Mouse (Mus musculus) heart, postnatal 0 days (tissue): Measurements from ENCODE around the gene Lrig2. TPM values are rescaled to one million over a fixed set of nuclear protein-coding genes. Genes with fewer than 3 reads are reported as not detected.

ENCODE experiments used
- ATAC-seq: fragments of 200-750 bp; cut with Nextera tagmentation; 2 replicates; pipeline ENCODE4 v1.8.0; 2017; ENCODE audit warnings: low read depth, moderate number of reproducible peaks, moderate library complexity; ENCODE audit not compliant: insufficient read depth
- DNase-seq: peaks from one replicate; pipeline ENCODE4 v3.0.0-alpha.2; 2016; ENCODE audit warnings: low spot score
- H3K27ac ChIP-seq: fragments of 300-500 bp; sonication (generic); 2 replicates; pipeline ENCODE4 v1.5.1; 2014; ENCODE audit warnings: low read depth, mild to moderate bottlenecking
- H3K27me3 ChIP-seq: fragments of 300-500 bp; sonication (generic); 2 replicates; pipeline ENCODE4 v1.6.1; 2014; ENCODE audit warnings: low read length, mixed read lengths; ENCODE audit not compliant: control insufficient read depth, insufficient read depth
- H3K36me3 ChIP-seq: fragments of 300-500 bp; sonication (generic); replicated peaks from 2 replicates; pipeline ENCODE4 v1.6.1; 2014; ENCODE audit warnings: low read length, mixed read lengths; ENCODE audit not compliant: control insufficient read depth, insufficient read depth
- H3K4me1 ChIP-seq: fragments of 300-500 bp; sonication (generic); 2 replicates; pipeline ENCODE4 v1.6.1; 2014; ENCODE audit warnings: antibody characterized with exemption; ENCODE audit not compliant: control insufficient read depth, insufficient read depth
- H3K4me2 ChIP-seq: fragments of 300-500 bp; sonication (generic); 2 replicates; pipeline ENCODE4 v1.6.1; 2014; ENCODE audit warnings: low read depth, mild to moderate bottlenecking, low read length, moderate library complexity
- H3K4me3 ChIP-seq: fragments of 300-500 bp; sonication (generic); 2 replicates; pipeline ENCODE4 v1.5.1; 2014; ENCODE audit warnings: low read depth, low read length
- H3K9ac ChIP-seq: fragments of 300-500 bp; sonication (generic); replicated peaks from 2 replicates; pipeline ENCODE4 v1.6.1; 2014; ENCODE audit warnings: low read depth, low read length, mixed read lengths
- H3K9me3 ChIP-seq: fragments of 300-500 bp; sonication (generic); replicated peaks from 2 replicates; pipeline ENCODE4 v1.6.1; 2016; ENCODE audit warnings: low read length; ENCODE audit not compliant: control insufficient read depth
- CTCF ChIP-seq: IDR thresholded peaks from 2 replicates; pipeline ENCODE4 v1.5.1; 2016; ENCODE audit warnings: antibody characterized with exemption, control low read depth, low read depth
- EP300 ChIP-seq: IDR thresholded peaks from 2 replicates; pipeline ENCODE4 v1.6.1; 2016; ENCODE audit warnings: antibody characterized with exemption, low read depth
- WGBS: fragments of 180-500 bp; shearing (Covaris S2); extraction: QIAGEN DNeasy Blood & Tissue Kit; methylation state at CpG from one replicate; pipeline ENCODE4 v1.1.7; 2014; 5-methylcytosine and 5-hydroxymethylcytosine counted together
- polyA plus RNA-seq: library from polyadenylated mRNA; unstranded; fragments of >200 nt; fragmentation: Nextera tagmentation; extraction: Ambion mirVana; gene quantifications from 2 replicates; pipeline ENCODE4 v1.2.1, GENCODE M21; 2015
- total RNA-seq: library from RNA; depleted of rRNA; stranded (reverse); fragments of >200 nt; gene quantifications from 2 replicates; pipeline ENCODE4 v1.2.3, GENCODE M21; 2014; ENCODE audit warnings: low replicate concordance

Gene Lrig2
- total and polyA plus RNA-seq, 2 experiments from 2014 or later, result 7.2 to 18.7 TPM

- H3K27me3 ChIP-seq, result no peaks in the 10 kb centered on the region
- TF ChIP-seq CTCF (no peak), EP300 (no peak)
- no peaks in the 10 kb centered on the region for H3K36me3 ChIP-seq
- H3K9me3 ChIP-seq, result no peaks in the 10 kb centered on the region
- DNase-seq (no peak), ATAC-seq (no peak)
- H3K4me2 ChIP-seq, result no peak overlapping the region
- no peak overlapping the region for H3K9ac ChIP-seq
- no peak overlapping the region for H3K4me3 ChIP-seq
- no peaks in the 10 kb centered on the region for H3K4me1 ChIP-seq
- WGBS, result 67% methylated on average over 11 of the region's 11 CpGs
- no peak overlapping the region for H3K27ac ChIP-seq
Observed at GRCm38 (mm10) chr3:104396067-104396735, 115.5 kb downstream of the Lrig2 start.

- WGBS, result 62% methylated on average over 10 of the region's 10 CpGs
Observed at GRCm38 (mm10) chr3:104390072-104390471, 121.6 kb downstream of the Lrig2 start.

GRCm38 (mm10) chr3:104389449-104389848, 122.3 kb downstream of the Lrig2 start:
- Histone ChIP-seq H3K27ac (no peak overlapping the region), H3K4me3 (no peak overlapping the region), H3K27me3 (no peaks in the 10 kb centered on the region), H3K4me2 (no peak overlapping the region), H3K4me1 (peaks cover 21% of the 10 kb centered on the region), H3K36me3 (no peaks in the 10 kb centered on the region), H3K9me3 (no peaks in the 10 kb centered on the region), H3K9ac (no peak overlapping the region)
- DNase-seq (no peak), ATAC-seq (no peak)
- 88% methylated on average over 2 of the region's 2 CpGs for WGBS
- TF ChIP-seq EP300 (no peak), CTCF (no peak)

More at GRCm38 (mm10) chr3:104390072-104390471, 121.6 kb downstream of the Lrig2 start:
- no peaks in the 10 kb centered on the region for H3K27me3 ChIP-seq
- peaks cover 15% of the 10 kb centered on the region for H3K4me1 ChIP-seq
- no peaks in the 10 kb centered on the region for H3K36me3 ChIP-seq
- no peak for ATAC-seq
- no peaks in the 10 kb centered on the region for H3K9me3 ChIP-seq
- no peak overlapping the region for H3K4me3 ChIP-seq
- no peak overlapping the region for H3K4me2 ChIP-seq
- TF ChIP-seq CTCF (no peak), EP300 (no peak)
- 0 out of 2 replicates have a peak overlapping the region, but pooled peaks have one; percentile 28 for H3K27ac ChIP-seq
- DNase-seq, result no peak
- H3K9ac ChIP-seq, result no peak overlapping the region

- H3K9me3 ChIP-seq, result no peaks in the 10 kb centered on the region
- peak overlapping the region; percentile 75 for H3K27ac ChIP-seq
- H3K27me3 ChIP-seq, result no peaks in the 10 kb centered on the region
- DNase-seq (peak; percentile 94), ATAC-seq (peak; percentile 96)
- 20% methylated on average over 8 of the region's 8 CpGs for WGBS
- no peak overlapping the region for H3K4me3 ChIP-seq
- TF ChIP-seq EP300 (peak; percentile 62; the same call in 1 of the 2 replicates), CTCF (no peak)
- peak overlapping the region; percentile 10; the same call in 1 of the 2 replicates for H3K4me2 ChIP-seq
- H3K36me3 ChIP-seq, result no peaks in the 10 kb centered on the region
- H3K4me1 ChIP-seq, result peaks cover 35% of the 10 kb centered on the region
- no peak overlapping the region for H3K9ac ChIP-seq
Observed at GRCm38 (mm10) chr3:104385587-104385986, 126.1 kb downstream of the Lrig2 start.

- TF ChIP-seq EP300 (no peak), CTCF (no peak)
- no peaks in the 10 kb centered on the region for H3K9me3 ChIP-seq
- DNase-seq (peak; percentile 51), ATAC-seq (no peak)
- peak overlapping the region; percentile 69 for H3K27ac ChIP-seq
- no peaks in the 10 kb centered on the region for H3K36me3 ChIP-seq
- H3K27me3 ChIP-seq, result no peaks in the 10 kb centered on the region
- 0 out of 2 replicates have a peak overlapping the region, but pooled peaks have one; percentile 17 for H3K9ac ChIP-seq
- H3K4me2 ChIP-seq, result peak overlapping the region; percentile 33
- H3K4me1 ChIP-seq, result peaks cover 26% of the 10 kb centered on the region
- 0 out of 2 replicates have a peak overlapping the region, but pooled peaks have one; percentile 3 for H3K4me3 ChIP-seq
- 33% methylated on average over 9 of the region's 9 CpGs for WGBS
Observed at GRCm38 (mm10) chr3:104383681-104384341, 127.9 kb downstream of the Lrig2 start.
